Mouse (Mus musculus) v-Abl transformed pro-B cells (cell line): ENCODE measurements at regions not wholly inside any gene's neighbourhood (a gene's known extent, or its start where the extent isn't known, plus 50 kb on each side); places are given as distances from the start of the nearest gene placed in this dataset.

Experiments
- in situ Hi-C, 2 experiments: fragments of 400-800 bp; cut with MboI; formaldehyde crosslinking; loops; one replicate each; pipeline ENCODE4 v1.15.1; 2025; ENCODE audit not compliant: unreplicated experiment in 2 of 2

DNA sequence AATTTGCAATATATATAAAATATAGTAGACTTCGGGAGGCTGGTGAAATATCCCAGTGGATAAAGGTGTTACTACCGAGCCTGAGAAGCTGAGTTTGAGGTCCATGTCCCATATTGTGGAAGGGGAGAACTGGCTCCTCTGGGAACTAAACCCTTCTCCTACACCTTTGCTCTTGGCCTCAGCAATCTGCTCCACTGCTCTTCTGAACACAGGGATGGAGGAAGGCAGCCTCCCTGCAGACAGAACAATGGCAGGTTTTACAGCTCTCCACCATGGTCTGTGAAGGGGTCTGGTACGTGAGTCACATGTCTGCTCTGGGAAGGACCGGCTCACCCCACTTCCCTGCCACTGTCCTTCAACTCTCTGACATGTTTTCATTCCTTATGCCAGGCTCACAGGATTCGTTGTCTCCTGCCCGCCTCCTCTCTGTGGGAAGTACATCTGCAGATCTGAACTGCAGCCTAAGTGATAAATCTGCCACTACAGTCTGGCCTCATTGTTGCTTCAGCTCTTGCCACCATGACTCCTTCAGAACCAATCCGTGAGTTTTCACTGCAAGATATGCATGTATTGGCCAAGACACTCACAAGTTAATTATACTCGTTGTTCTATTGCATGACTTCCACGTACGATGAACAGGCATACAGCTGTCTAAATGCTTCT is 220.0 kb upstream of the Gm9767 start:
- in situ Hi-C loops: no loop called here

DNA sequence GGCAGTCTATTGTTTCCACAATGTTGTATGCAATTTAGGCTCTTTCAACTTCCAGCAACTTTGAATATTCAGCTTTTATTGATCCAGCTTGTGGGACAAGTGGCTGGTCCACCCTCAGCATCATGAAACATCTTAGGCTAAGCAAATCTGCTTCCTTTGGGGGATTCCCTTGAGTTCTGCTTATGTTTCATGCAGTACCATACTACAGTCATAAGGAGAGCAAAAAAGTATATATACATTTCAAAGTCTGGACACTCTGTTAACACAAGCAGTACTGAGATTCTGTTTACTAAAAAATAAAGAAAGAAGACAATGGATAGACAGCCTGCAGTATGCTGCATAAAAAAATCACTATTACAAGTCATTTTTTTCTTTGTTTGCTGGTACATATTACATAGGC is 233.7 kb upstream of the Gm9767 start:
- in situ Hi-C loops: no loop called here

DNA sequence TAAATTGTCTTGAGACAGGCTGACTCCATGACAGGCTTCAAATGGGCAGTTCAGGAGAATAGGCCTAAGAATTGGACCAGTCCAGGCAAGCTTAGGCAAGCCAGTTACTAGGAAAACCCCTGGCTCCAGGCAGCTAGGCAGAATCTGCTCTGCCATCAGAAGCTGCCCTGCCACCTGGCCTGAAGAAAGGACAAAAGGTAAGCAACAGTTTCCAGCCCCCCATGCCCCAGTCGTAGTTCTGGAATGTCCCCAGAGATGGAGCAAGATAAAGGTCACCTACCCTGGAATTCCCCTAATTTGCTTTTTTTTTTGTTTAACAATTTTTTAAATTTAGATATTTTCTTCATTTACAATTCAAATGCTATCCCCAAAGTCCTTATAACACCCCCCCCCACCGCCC is 248.8 kb upstream of the Gm9767 start:
- in situ Hi-C loops: no loop called here

DNA sequence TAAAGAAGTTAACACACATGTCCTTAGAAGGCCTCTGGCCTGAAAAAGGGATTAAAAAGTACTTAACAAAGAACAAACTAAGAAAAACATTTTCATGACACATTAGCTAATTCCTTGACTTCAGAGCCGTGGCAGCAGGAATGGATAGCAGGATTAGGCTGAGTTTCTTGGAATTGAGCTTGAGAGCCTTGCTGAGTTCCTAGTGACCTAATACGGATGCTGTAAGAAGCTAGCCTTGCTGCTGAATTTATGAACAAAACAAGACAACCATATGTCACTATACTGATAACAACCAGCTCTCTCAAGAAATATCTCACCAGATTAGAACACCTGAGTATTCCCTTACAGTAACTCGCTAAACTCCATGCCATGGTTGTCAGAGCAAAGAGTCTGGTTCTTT is 268.2 kb upstream of the Smlr1 start:
- in situ Hi-C loops: no loop called here

DNA sequence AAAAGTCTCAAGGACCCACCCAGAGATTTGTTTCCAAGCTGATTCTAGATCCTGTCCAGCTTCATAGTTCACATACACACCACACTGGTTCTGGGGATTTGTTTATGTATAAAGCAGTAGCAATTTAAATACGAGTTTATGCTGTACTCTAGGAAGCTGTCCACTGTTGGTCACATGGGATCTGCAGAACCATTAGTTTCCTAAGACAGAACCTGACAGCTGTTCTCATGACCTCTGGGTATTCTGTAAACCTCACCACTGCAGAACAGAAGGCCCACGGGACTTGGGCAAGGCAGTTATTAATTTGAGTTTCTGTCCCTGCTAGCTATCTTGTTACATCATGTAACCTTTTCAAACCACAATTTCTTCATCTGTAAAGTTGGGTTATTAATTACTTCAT is 265.4 kb upstream of the Smlr1 start:
- in situ Hi-C loops: no loop called here

DNA sequence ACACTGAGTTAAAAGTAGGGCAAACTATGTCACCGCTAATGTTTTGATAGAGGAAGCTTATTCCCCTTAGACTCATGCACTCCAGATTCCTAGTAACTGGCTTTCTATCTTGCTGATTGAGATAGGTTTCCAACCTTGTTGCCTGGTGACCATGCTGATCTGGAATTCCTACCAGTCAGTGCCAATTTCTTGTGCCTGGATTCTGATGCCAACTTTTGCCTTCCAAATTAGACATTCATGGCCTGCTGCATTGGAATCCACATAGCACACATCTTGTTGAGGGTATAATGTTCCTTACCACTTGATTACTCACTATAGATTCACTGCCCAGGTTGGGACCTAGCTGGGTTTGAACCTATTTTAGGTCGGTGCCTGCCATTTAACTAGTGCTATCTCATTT is 262.8 kb upstream of the Smlr1 start:
- in situ Hi-C loops: no loop called here

DNA sequence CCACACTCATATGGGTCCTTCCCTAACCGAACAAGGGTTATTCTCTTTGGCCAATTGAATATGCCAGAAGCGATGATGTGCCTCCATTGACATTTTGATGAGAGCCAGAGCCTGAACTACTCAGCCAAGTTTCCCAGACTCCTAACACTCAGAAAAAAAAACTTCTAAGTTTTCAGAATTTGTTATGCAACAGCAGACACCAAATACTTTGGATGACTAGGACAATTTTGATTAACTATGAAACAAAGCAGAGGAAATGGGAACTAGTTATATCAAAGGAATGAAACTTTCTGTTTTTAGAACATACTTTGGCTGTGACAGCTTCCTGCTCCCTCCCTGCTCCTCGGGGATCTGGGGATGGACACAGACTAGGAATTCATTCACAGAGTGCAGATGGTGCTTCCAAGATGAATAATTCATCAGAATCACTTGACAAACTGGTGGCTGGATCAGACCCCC is 254.3 kb upstream of the Smlr1 start:
- in situ Hi-C loops: no loop called here

DNA sequence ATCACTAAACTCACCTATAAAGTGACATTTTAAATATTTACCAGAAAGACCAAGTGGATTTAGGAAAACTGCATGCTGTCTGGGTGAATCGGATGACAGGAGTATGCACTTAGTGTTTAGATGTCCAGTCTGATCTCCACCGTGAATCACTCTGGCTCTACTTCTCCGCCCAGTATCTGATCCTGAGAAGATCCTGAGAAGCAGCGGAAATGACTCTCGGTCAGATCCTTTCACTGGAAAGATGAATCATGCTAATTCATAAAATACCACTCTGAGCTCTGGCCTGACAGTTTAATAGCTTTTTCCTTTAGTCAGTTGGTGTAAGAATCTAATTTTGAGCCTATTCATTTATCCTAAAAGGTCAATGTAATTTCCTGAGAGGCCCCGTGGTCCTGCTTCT is 252.6 kb upstream of the Smlr1 start:
- in situ Hi-C loops: no loop called here

DNA sequence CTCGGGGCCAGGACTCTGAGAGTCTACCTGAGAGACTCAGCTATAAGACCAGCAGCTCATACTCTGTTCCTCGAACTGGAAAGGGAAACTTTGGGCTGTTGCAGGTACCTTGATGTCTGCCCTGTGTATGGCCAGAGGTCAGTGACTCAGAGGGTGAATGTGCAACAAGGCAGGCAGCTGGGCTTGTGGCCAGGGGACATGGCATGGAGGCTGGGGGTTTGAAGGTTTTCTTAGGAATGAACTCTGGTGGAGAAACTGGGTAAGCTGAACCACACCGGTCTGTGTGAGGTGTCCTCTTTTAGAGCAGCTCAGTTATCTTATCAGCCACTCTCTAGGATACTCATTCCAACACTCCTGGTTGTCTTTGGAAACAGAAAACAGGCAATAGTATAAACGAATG is 251.9 kb upstream of the Smlr1 start:
- in situ Hi-C loops: no loop called here

DNA sequence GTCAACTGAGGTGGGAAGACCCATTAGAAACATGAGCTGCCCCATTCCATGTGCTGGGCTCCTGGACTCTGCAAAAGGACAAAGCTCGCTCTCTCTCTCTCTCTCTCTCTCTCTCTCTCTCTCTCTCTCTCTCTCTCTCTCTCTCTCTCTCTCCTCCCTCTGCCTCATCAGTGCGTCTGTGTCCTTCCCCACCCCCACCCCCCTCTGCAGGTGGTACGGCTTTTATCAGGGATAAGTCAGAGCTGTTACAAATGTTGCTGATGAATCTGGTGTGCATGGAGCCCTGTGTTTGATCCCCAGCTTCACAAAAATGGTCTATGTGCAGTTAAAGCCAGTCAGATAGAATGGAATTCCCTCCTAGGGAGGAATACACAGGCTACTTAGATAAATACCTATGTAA is 247.8 kb upstream of the Smlr1 start:
- in situ Hi-C loops: no loop called here

DNA sequence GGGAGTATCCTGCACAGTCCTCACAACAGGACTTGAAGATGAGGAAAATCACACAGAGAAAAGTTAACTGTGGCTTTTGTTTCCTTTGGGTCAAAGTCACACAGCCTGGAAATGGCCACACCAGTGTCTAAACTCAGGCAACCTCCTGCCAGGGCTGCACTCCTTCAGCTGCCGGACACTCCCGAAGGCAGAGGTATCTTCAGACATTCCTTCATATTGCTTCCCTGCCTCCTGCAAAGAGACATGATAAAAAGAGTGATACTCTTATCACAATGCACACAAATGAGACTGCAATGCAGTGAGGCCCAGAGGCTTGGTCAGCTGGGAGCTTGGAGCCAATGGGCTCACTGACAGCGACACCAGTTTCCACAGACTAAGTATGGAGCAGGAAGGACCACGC is 243.4 kb upstream of the Smlr1 start:
- in situ Hi-C loops: no loop called here

DNA sequence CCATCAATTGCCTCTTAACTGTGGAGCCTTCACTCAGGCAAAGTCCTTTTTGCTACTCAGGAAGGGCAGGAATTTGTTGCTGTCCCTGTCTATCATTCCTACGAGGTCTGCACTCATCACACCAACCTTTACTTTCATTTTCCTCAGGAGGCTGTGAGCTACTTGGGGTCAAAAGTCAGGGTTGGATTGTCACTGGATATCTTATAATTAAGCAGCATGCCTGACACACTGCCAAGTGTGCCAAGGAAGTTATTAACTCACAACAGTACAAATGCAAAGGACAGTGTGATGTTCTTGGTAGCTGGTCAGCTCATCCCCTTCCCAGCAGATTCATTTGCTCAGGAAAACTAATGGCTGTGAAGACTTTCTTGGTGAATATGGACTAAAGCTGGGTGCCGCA is 241.7 kb upstream of the Smlr1 start:
- in situ Hi-C loops: no loop called here

DNA sequence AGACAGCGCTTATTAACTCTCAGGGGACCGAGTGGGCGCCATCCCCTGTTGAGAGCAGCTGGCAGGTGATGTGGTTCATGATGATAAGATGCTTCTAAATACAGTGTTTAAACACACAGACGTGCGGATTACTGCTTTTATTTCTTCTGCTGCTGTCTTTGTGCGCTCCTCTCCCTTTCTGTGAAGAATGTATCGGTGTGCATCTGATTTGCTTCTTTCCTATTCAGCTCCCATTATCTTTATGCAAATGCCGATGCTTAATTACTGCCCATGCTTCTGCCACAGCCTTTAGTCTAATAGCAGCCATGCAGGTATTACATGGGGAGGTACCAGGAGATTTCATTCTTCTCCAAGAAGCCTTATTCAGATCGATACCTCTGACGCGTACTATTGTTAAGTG is 240.6 kb upstream of the Smlr1 start:
- in situ Hi-C loops: no loop called here

DNA sequence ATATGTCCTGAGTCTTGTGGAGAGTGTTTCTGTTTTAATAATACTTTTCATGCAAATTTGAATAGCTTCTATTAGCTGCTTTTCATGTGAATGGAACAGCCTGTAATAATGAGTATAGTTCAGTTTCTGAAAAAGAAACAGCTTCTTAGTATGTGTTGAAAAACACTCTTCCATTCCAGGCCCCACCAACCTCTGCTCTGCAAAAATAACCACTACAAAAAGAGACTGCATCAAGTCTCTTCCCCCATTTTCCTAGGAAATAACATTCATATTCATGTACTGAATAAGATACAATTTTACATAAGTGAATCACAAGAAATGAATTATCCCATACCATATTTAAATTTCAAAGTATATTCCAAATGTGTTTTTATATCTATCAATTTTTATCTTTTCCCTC is 234.0 kb upstream of the Smlr1 start:
- in situ Hi-C loops: no loop called here

DNA sequence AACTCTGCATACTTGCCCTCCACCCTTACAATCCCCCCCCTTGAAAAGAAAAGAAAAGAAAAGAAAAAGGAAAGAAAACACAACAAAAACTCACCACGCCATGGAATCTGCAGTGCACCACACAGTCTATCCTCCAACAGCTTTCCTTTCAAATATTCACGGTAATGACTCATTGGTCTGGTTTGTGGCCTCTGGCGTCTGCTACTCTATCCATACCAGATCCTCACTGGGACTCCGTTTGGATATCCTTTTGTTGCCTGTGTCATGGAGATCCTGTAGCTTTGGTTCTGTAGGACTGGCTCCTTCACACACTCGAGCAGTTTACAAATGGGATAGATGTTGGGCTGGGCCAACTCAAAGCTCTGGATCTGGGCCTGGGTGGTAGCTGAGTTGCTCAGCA is 232.4 kb upstream of the Smlr1 start:
- in situ Hi-C loops: no loop called here

DNA sequence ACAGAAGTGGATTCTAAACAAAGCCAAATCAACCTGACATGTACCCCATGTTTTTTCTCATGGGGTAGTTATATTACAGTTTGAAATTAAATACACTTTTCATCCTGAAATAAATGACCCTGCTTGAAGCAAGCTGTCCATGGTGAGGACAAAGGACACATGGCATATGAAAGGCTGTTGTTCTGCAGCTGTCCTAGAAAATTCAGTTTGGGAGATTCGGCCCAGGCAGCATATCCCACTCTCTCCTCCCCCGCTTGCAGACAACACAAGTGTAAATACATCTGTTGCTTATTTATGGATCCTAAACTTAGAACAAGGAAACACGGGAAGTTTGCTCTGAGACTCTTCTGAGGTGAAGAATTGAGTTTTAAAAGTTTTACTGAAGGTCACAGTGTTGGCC is 218.2 kb upstream of the Smlr1 start:
- in situ Hi-C loops: no loop called here

DNA sequence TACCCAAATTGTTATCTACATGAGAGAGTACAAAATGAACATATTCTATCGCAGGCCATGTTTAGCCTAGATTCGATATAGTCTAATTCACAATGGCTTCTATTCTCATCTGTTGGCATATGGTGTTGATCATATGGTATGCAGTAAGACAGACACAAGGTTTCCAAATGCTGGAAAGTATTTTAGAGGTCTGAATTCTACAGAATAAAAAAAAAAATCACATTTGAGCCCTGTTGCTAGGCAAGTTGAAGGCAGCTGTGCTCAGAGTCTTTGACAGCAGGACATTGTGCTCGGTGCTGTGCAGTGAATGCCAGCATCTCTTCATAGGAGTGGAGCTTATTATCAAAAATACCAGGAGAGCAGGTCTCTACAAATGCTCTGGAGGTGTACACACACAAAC is 206.6 kb upstream of the Smlr1 start:
- in situ Hi-C loops: no loop called here

DNA sequence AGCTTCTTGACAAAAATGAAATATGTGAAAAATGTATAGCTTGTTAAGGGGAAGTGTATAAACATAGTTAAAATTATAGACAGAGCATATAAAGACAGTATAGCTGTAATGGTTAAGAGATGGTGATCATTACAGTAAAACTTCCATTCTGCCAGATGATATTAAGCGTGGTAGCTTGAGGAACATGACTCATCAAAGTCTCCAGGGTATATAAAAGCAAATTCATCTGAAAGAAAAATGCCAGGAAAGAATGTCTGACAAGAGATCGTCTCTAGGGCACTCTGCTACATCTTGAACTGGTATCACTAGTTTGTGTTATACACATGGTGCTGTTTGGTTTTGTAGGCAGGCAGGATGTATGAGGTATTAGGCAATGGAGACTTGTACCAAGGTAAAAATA is 204.9 kb upstream of the Smlr1 start:
- in situ Hi-C loops: no loop called here

DNA sequence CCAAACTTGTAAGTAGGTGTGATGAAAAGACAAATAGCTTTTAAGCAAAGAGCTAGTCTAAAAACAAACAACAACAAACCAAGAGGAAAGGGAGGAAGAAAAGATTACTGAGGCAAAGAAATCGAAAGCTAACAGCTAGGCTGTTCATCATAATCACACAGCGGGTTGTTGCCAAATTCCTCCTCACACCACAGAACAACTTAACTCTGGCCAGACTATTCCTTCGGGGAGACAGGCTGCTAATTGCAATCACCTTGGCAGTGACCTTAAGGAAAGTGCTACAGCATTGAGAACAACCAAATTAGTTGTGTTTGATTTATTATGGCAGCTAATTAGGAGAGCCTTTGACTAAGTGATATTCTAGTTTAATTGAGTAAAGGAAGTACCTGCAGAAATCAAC is 194.4 kb upstream of the Smlr1 start:
- in situ Hi-C loops: no loop called here

DNA sequence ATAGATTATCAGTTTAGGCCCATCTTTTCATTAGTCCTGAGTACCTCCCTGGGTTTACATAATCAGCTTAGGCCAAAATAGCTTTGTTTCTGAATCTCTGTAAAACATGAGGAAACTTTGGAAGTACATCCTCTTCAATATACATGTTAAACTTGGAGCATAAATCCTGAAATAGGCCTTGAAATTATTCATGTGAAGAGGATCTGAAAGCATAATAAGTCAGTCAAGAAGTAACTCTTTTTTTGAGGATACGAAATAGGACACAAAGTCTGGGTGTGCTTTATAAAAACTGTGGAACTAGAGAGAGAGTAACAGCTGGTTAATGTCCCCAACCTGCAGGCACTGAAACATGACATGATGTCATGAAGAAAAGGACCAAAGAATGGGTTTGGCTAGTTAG is 187.9 kb upstream of the Smlr1 start:
- in situ Hi-C loops: no loop called here

DNA sequence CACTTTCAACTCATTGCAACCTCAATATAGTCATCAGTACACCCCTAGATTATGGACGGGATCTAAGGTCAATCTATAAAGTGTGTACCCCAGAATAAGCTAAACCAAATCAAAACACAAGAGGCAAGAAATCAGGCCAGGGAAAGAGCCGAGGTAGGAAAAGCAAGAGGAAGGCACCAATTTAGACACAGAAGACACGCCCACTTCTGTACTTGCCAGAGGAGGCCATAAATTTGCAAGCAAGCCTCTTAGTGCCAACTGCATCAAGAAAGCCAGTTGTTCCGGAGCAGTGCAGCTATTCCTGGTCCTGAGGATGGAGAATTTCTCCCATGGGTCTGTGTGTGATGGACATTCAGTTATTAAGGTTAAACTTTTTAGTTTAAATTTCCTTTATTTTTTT is 179.7 kb upstream of the Smlr1 start:
- in situ Hi-C loops: no loop called here

DNA sequence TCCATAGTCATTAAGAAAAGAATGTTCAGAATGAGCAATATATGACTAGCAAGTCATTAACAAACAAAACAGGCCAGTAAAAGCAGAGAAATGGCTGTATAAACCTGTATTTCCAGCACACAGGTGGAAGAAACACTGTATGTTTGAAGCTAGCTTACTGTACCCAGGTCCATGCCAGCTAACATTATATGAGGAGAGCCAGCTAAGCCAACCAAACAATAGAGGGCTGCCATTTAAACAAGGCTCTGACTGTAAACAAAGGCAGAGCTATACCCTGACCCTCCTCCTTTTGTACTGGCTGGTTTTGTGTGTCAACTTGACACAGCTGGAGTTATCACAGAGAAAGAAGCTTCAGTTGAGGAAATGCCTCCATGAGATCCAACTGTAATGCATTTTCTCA is 178.6 kb upstream of the Smlr1 start:
- in situ Hi-C loops: no loop called here

DNA sequence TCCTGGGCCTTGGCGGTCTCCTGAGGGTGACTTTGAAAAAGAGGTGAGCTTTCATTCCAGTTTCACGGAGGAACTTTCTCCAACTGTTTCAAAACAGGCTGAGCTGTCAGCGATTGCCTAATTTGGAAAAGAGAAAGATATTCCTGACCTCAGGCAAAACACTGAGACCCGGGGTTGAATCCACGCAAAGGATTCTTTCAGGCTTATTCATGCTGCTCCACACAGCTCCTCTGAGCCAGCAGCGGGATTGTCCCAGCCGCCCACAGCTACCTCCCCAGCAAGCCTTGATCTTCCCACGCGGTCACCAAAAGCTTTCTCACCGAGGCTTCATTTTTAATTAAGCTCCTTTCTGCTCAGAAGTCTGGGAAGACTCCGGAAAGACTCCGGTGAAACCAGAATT is 178.0 kb upstream of the Smlr1 start:
- in situ Hi-C loops: no loop called here
